Mouse (Mus musculus) adrenal gland, postnatal 10 days (tissue): ENCODE measurements around the gene Gpsm2. TPM values are rescaled to one million over a fixed set of nuclear protein-coding genes. Genes with fewer than 3 reads are reported as not detected.
A peak's percentile ranks its signal among the peaks of the same experiment; 100 is the strongest.
"Not testable (repeated sequence)": the region's sequence is repeated elsewhere in the genome, so short reads cannot be mapped to it uniquely, and the experiment has no call there.

Experiments
- DNase-seq: peaks from one replicate; pipeline ENCODE4 v3.0.0; 2021; ENCODE audit warnings: mixed read lengths
- total RNA-seq, 2 experiments: library from RNA; stranded (reverse); gene quantifications; 2 replicates each; pipeline ENCODE4 v1.2.3; 2021

Gene Gpsm2
- total RNA-seq, 2 experiments from 2014 or later: 12.7 to 13.1 TPM

GRCm38 (mm10) chr3:108654566-108654965 lies 67.5 kb downstream of the Gpsm2 start:
- DNase-seq: no peak

- peak; percentile 98 for DNase-seq
These were observed 68.3 kb downstream of the Gpsm2 start, which contains the start of gene Clcc1 for GRCm38 (mm10) chr3:108653710-108654379. TSS of gene Clcc1 (plus strand) at chr3:108653913.

- no peak for DNase-seq
These were observed 69.1 kb downstream of the Gpsm2 start for GRCm38 (mm10) chr3:108652866-108653642.

GRCm38 (mm10) chr3:108647681-108648080 lies 74.4 kb downstream of the Gpsm2 start:
- not testable (repeated sequence) for DNase-seq

GRCm38 (mm10) chr3:108646036-108646435 lies 76.1 kb downstream of the Gpsm2 start:
- DNase-seq: no peak

GRCm38 (mm10) chr3:108644856-108645255 lies 77.3 kb downstream of the Gpsm2 start:
- DNase-seq: no peak

- no peak for DNase-seq
These were observed 81.1 kb downstream of the Gpsm2 start for GRCm38 (mm10) chr3:108640998-108641397.

- DNase-seq: no peak
These were observed 82.7 kb downstream of the Gpsm2 start for GRCm38 (mm10) chr3:108639412-108639811.

GRCm38 (mm10) chr3:108634761-108635160 lies 87.3 kb downstream of the Gpsm2 start:
- DNase-seq: no peak

Other genes with a start within 250 kb of the Gpsm2 start
- under 1 TPM in 1 of 2 experiments, not detected in 1; 0.42 TPM for gene 1700013F07Rik, start 188.2 kb downstream of the Gpsm2 start, total RNA-seq
- gene 5330417C22Rik, start 185.8 kb downstream of the Gpsm2 start, total RNA-seq: 1 to 10 TPM; 1.7 to 1.8 TPM
- 10 to 100 TPM; 38.3 to 40.4 TPM for gene Tmem167b, start 159.8 kb downstream of the Gpsm2 start, total RNA-seq
- 10 to 100 TPM; 21.0 to 25.0 TPM for gene Taf13, start 150.6 kb downstream of the Gpsm2 start, total RNA-seq
- 10 to 100 TPM; 10.2 to 11.0 TPM for gene Wdr47, start 131.0 kb downstream of the Gpsm2 start, total RNA-seq
- 10 to 100 TPM; 33.7 to 37.9 TPM for gene Clcc1, start 68.4 kb downstream of the Gpsm2 start, total RNA-seq
- gene Aknad1, start 17.3 kb upstream of the Gpsm2 start, total RNA-seq: under 1 TPM; 0.09 to 0.12 TPM
- gene Stxbp3, start 118.2 kb upstream of the Gpsm2 start, total RNA-seq: 10 to 100 TPM; 40.2 to 46.6 TPM
- gene Fndc7, start 167.7 kb upstream of the Gpsm2 start, total RNA-seq: 1 to 10 TPM in 1 of 2 experiments, under 1 TPM in 1; 0.39 to 1.4 TPM
- gene Prpf38b, start 189.4 kb upstream of the Gpsm2 start, total RNA-seq: 10 to 100 TPM; 52.8 to 65.7 TPM
- not detected for gene Henmt1, start 217.6 kb upstream of the Gpsm2 start, total RNA-seq
- gene Gm9857, start 218.1 kb upstream of the Gpsm2 start, total RNA-seq: not detected